Mouse (Mus musculus): Measurements from ENCODE around the gene Mettl8. TPM values are rescaled to one million over a fixed set of nuclear protein-coding genes. Genes with fewer than 3 reads are reported as not detected.
A peak's percentile ranks its signal among the peaks of the same experiment; 100 is the strongest.

Mettl8 gene
- total RNA-seq, 2 experiments from 2014 or later: 11.0 to 13.3 TPM

DNA sequence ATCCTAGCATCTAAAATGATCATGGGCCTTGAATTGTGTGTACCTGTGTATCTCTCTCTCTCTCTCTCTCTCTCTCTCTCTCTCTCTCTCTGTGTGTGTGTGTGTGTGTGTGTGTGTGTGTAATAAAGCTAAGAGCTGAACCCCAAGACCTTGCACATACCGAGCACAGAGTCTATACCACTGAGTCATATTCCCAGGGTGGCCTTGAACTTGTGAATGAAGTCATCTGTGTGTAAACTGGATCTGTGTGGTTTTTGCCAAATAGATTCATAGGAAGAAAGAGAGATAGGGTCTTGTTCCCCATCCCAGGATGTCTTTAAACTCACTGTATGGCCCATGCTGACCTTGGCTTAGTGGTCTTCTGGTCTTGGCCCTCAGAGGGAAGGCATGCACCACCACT lies 121.9 kb downstream of the Mettl8 start:
- DNase-seq (ENCODE audit: low spot score in 2 of 2): no peak

DNA sequence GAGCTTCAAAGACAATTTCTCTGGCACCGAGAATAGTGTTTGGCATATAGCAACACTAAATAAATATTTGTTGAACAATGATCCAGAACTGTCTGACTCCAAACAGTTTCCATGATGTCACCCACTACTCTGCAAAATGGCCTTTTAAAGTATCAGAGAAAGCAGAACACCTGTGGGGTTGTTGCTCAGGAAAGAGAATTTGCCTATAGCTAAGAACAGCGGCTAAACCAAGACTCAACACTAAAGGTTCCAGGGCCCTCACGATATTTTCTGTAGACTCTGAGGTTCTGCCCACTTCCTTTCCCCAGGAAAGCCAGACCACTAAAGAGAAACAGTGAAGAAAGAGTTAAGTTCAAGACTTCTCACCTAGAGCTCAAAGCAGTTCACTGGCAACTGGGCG lies 122.4 kb downstream of the Mettl8 start:
- no peak for DNase-seq (ENCODE audit: low spot score in 2 of 2)

DNA sequence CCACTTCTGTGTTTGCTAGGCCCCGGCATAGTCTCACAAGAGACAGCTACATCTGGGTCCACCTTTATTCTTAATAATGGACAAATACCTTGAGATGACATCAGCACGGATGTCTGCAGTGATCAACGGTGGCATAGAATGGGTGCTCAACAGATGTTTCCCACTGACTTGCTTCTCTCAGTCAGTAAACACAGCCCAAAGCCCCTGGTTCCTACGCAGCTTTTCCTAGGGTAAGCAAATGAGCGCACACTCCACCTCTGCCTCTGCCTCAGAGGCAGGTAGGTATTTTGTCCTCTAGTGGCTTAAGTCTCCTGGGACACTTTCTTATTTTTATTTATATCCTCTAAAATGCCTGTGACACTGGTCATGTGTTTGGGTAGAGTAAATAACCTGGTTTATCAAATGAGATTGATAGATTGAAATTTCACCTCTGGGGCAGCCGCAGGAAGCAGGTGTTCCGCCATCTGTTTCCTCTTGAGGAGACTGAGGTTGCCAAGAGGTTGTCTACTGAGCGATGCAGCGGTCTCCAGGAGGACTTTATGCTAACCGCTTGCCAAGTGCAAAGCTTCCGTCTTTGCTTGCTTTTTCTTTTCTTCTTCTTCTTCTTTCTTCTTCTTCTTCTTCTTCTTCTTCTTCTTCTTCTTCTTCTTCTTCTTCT lies 124.6 kb downstream of the Mettl8 start:
- no peak for DNase-seq (ENCODE audit: low spot score in 2 of 2)

DNA sequence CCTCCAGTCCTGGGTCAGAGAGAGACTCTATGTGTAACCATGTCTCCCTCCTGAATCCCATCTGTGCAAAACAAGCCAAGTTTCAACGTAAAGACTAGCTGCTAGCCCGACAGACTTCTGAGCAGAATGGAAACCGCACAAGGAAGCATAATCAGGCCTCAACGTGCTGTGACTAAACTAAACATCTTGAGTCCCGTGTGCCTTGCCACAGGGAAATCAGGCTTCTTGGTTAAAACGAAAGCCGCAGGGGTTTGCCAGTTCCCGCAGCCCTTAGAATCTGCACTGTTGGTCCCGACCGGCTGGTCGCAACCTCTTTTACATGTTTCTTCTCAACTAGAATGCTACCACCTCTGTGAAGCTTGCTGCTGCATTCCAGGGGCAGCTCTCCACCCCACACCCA lies 125.7 kb downstream of the Mettl8 start:
- no peak for DNase-seq (ENCODE audit: low spot score in 2 of 2)

DNA sequence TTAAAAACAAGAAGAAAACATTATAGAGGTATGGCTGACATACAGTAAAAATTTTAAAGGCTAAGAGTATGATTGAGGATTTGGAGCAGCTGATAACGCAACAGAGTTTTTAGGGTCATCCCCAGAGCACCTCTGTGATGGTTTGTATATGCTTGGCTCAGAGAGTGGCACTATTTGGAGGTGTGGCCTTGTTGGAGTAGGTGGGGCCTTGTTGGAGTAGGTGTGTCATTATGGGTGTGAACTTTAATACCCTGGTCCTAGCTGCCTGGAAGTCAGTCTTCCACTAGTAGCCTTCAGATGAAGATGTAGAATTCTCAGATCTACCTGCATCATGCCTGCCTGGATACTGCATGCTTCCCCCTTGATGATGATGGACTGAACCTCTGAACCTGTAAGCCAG lies 131.3 kb downstream of the Mettl8 start:
- DNase-seq (ENCODE audit: low spot score in 2 of 2): no peak

DNA sequence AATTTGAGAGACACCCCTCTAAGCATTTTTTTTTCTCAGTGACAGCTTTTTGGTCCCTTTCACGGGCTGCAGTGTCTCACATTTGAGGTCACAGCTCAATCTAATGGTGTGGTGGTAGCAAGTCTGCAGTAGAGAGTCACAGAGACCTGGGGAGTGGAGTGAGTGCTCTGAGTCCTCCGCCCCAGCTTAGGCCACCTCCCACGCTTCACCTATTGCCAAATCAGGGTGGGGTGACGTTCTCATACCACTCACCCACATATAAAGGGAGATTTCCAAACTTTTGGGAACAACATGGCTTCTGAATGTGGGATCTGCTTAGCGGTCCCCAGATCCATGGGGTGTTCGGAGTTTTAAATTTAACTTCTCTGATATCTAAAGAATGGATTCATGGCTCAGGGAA lies 132.6 kb downstream of the Mettl8 start:
- DNase-seq (ENCODE audit: low spot score in 2 of 2): no peak

DNA sequence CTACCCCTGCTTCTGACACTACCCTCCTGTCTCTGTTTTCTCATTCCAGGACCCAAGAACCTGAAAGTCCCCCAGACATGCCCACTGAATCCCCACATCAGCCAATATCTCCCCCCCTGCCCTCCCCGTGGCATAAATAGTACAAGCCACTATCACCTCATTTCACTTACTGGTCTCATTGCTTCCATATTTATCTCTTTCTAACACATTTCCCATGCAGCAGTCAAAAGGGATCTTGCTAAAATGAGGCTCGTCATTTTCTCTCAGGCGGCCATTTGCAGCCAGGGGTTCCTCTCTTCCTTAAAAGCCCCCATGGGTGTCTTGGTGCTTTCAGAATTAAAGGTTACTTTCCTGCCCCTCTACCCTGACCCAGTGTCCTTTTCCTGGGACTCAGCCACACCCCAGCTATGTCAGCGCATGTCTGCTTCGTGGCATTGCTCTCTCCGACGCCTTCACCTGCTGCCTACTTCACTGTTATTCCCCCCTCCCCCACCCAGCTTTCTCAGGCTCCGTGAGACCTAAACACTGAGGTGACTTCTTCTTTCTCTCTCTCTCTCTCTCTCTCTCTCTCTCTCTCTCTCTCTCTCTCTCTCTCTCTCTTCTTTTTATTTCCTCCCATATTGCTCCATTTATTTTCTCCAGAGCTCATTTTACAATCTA lies 134.3 kb downstream of the Mettl8 start:
- DNase-seq (ENCODE audit: low spot score in 2 of 2): no peak

DNA sequence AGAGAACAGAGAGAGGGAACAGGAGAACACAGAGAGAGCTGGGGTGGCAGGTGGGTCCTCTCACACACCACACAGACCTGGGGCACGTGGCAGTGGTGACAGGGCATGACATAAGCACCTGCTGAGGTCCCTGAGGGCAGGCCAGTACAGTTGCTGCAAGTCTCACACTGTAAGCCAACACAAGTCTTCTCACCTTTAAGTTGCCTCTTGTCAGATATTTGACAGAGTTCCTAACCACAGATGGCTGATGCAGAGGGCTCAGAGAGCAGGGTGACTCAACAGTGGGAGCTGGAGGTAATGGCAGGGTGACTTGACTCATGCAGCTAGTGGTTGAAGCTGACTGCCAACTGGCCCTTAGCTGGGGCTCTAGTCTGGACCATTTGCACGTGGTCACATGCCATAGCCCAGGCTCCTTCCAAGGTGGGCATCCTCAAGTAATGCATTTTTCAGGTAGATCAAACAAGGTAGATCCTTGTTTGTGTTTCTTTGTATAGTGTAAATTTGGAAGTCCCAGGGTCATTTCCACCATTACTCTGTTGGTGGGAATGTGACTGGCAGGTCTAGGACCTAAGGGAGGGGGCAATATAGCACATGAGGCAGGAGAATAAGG lies 135.4 kb downstream of the Mettl8 start:
- peak in 1 of 2 experiments; percentile 5 for DNase-seq (ENCODE audit: low spot score in 2 of 2)

DNA sequence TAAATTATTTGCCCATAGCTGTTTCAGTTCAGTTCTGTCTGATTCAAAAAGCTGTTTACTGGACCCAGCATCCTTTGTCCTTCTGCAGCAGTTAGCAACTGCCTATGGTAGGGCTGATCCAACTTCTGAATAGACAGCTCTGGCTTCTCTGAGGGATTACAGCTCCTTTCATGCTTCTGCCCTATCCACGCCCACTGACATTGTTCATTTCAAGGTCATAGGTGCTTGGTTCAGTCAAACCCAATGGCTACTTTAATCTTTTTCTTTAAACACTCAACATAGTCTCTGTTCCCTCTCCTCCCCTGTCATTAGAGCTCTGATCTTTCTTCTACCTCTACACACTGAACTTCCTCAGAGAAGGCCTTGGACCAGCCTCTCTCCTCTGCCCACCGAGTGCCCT lies 136.9 kb downstream of the Mettl8 start:
- DNase-seq (ENCODE audit: low spot score in 2 of 2): no peak

Other genes with a start within 250 kb of the Mettl8 start
- 10 to 100 TPM; 37.6 to 52.5 TPM for gene Tlk1, start 229.9 kb downstream of the Mettl8 start, total RNA-seq (2021)
- 1 to 10 TPM; 7.4 to 9.8 TPM for gene Dcaf17, start 255 bp downstream of the Mettl8 start, total RNA-seq (2021)
- gene Cybrd1, start 62.3 kb upstream of the Mettl8 start, total RNA-seq (2021): 1 to 10 TPM in 1 of 2 experiments, under 1 TPM in 1; 0.89 to 1.1 TPM
- gene Dync1i2, start 156.1 kb upstream of the Mettl8 start, total RNA-seq (2021): 10 to 100 TPM; 83.7 to 97.8 TPM